Comparison of ENCODE assay signal across 8 mouse cellular contexts in genomic region chr16:78575852-78576477, GRCm38 (mm10). TPM values are rescaled to one million over a fixed set of nuclear protein-coding genes. Genes with fewer than 3 reads are reported as not detected.
A peak's percentile ranks its signal among the peaks of the same experiment; 100 is the strongest.
DNase-seq lines count a peak whose midpoint lies in the region; ATAC-seq and TF ChIP-seq lines count a peak whose summit lies in the region.

No protein-coding gene starts in this region.

- under 1% methylated on average over 38 of the region's 41 CpGs for WGBS in hindbrain, postnatal 0 days
- under 1% methylated on average over 41 of the region's 41 CpGs for WGBS in lung, embryonic 14.5 days
- WGBS in neural tube, embryonic 15.5 days: under 1% methylated on average over 41 of the region's 41 CpGs

- no peak; the same call in 1 of the 2 replicates for TF ChIP-seq CTCF in hindbrain, postnatal 0 days (IDR thresholded peaks at IDR 0.05; ENCODE audit: low read depth)
- no peak for TF ChIP-seq CTCF in lung, embryonic 14.5 days (IDR thresholded peaks at IDR 0.05; ENCODE audit: low read depth)

- H3K4me1 ChIP-seq in hindbrain, postnatal 0 days (ENCODE audit: insufficient read depth, low read length): peaks cover 5% of the 10 kb centered on the region
- peaks cover 6% of the 10 kb centered on the region for H3K4me1 ChIP-seq in lung, embryonic 14.5 days (ENCODE audit: insufficient read depth)
- H3K4me1 ChIP-seq in neural tube, embryonic 15.5 days: peaks cover 18% of the 10 kb centered on the region

- peak overlapping the region; percentile 80 for H3K4me3 ChIP-seq in hindbrain, postnatal 0 days (ENCODE audit: low read length)
- peak overlapping the region; percentile 74 for H3K4me3 ChIP-seq in lung, embryonic 14.5 days (ENCODE audit: low read depth, low read length)
- H3K4me3 ChIP-seq in neural tube, embryonic 15.5 days (replicated peaks): peak overlapping the region; percentile 81

- peak overlapping the region; percentile 67 for H3K9ac ChIP-seq in hindbrain, postnatal 0 days (replicated peaks; ENCODE audit: low read length)
- H3K9ac ChIP-seq in lung, embryonic 14.5 days: peak overlapping the region; percentile 86
- H3K9ac ChIP-seq in neural tube, embryonic 15.5 days (replicated peaks): peak overlapping the region; percentile 68

- no peaks in the 10 kb centered on the region for H3K27me3 ChIP-seq in hindbrain, postnatal 0 days (ENCODE audit: insufficient read depth, low read length)
- no peaks in the 10 kb centered on the region for H3K27me3 ChIP-seq in lung, embryonic 14.5 days (ENCODE audit: insufficient read depth, low read length)
- no peaks in the 10 kb centered on the region for H3K27me3 ChIP-seq in neural tube, embryonic 15.5 days (replicated peaks)

- H3K36me3 ChIP-seq in hindbrain, postnatal 0 days (ENCODE audit: insufficient read depth, low read length): no peaks in the 10 kb centered on the region
- H3K36me3 ChIP-seq in lung, embryonic 14.5 days (ENCODE audit: insufficient read depth): no peaks in the 10 kb centered on the region
- H3K36me3 ChIP-seq in neural tube, embryonic 15.5 days: no peaks in the 10 kb centered on the region

- peak overlapping the region; percentile 64 for H3K27ac ChIP-seq in hindbrain, postnatal 0 days
- peak overlapping the region; percentile 94 for H3K27ac ChIP-seq in lung, embryonic 14.5 days (ENCODE audit: low read depth)
- H3K27ac ChIP-seq in neural tube, embryonic 15.5 days (replicated peaks): peak overlapping the region; percentile 85

- no peaks in the 10 kb centered on the region for H3K9me3 ChIP-seq in hindbrain, postnatal 0 days (ENCODE audit: low read length)
- no peaks in the 10 kb centered on the region for H3K9me3 ChIP-seq in lung, embryonic 14.5 days (ENCODE audit: low read depth, low read length)
- H3K9me3 ChIP-seq in neural tube, embryonic 15.5 days (replicated peaks): no peaks in the 10 kb centered on the region

- peak overlapping the region; percentile 81 for H3K4me2 ChIP-seq in hindbrain, postnatal 0 days (ENCODE audit: low read depth, low read length)
- peak overlapping the region; percentile 73 for H3K4me2 ChIP-seq in lung, embryonic 14.5 days
- H3K4me2 ChIP-seq in neural tube, embryonic 15.5 days: peak overlapping the region; percentile 79

- peak; percentile 68 for DNase-seq in left cerebral cortex, postnatal 4 days
- no peak for DNase-seq in left cerebral cortex, adult 11 months (ENCODE audit: low spot score)
- DNase-seq in adipocyte (ENCODE audit: low spot score): peak; percentile 80
- DNase-seq in hindbrain, postnatal 0 days (ENCODE audit: low spot score): peak; percentile 74
- peak; percentile 78 for DNase-seq in lung, embryonic 14.5 days
- no peak for DNase-seq in left cerebral cortex, postnatal 36 days (ENCODE audit: low spot score in 2 of 2)

- intact Hi-C loops in left cerebral cortex, postnatal 4 days (cut with DNase I): no loop called here
- intact Hi-C loops in left cerebral cortex, postnatal 36 days (cut with DNase I): loop anchor here (5.0 kb wide), 2 partner anchors 61 to 199 kb away; partner anchors contain the start of gene Btg3

- peak; percentile 71 for ATAC-seq in erythroid progenitor cell, adult 5-6 weeks (replicated peaks; ENCODE audit: low FRiP score, poor library complexity, severe bottlenecking)
- ATAC-seq in hindbrain, postnatal 0 days: peak; percentile 78
- peak; percentile 68 for ATAC-seq in lung, embryonic 14.5 days (ENCODE audit: insufficient read depth)
- ATAC-seq in neural tube, embryonic 15.5 days (ENCODE audit: low FRiP score): peak; percentile 82

RNA-seq across cellular contexts. Expression of gene D16Ertd472e, which starts 0.5 kb away (rescaled TPM):
- total RNA-seq in left cerebral cortex, postnatal 4 days (2021): 1 to 10 TPM; 6.8 to 7.0 TPM
- 6.8 and 13.4 TPM in 2 replicates for total RNA-seq in erythroid progenitor cell, adult 5-6 weeks (2015; ENCODE audit: low replicate concordance)
- 1.3 and 3.2 TPM in 2 replicates for total RNA-seq in erythroid progenitor cell, adult 5-6 weeks (2017; ENCODE audit: low replicate concordance)
- 5.1 and 6.3 TPM in 2 replicates for total RNA-seq in hindbrain, postnatal 0 days (2014; rRNA removed)
- polyA plus RNA-seq in hindbrain, postnatal 0 days (2015; fragmentation: Nextera tagmentation; extraction: Ambion mirVana): 6.1 and 6.8 TPM in 2 replicates
- polyA plus RNA-seq in lung, embryonic 14.5 days (2014; fragmentation: Nextera tagmentation; extraction: Ambion mirVana): 20.0 and 20.3 TPM in 2 replicates
- 4.7 and 10.8 TPM in 2 replicates for polyA plus RNA-seq in neural tube, embryonic 15.5 days (2015; fragmentation: Nextera tagmentation; extraction: Ambion mirVana)
- total RNA-seq in left cerebral cortex, postnatal 36 days (2021): 1 to 10 TPM; 8.7 to 9.2 TPM

Comparison
In these comparisons a context has a peak if more than half of its experiments do, and no peak if none do; other contexts are left out.
1. DNase-seq: peak in left cerebral cortex, postnatal 4 days (single experiment), adipocyte (single experiment), hindbrain, postnatal 0 days (single experiment) and lung, embryonic 14.5 days (single experiment); none in left cerebral cortex, adult 11 months (single experiment) and left cerebral cortex, postnatal 36 days (0 of 2).
2. Peak in every context shown above with its lines, with median percentiles within 50 percentile points of each other: ATAC-seq, H3K27ac ChIP-seq, H3K4me2 ChIP-seq, H3K4me3 ChIP-seq and H3K9ac ChIP-seq.